Mouse (Mus musculus) small intestine, adult 2 months (tissue): Measurements from ENCODE around the gene Nsun4.

Experiments
- CTCF ChIP-seq: fragments of 200-500 bp; IDR thresholded peaks from 2 replicates; pipeline ENCODE4 v1.5.1; 2012; ENCODE audit warnings: low read depth, mild to moderate bottlenecking, control low read depth, inconsistent platforms, low read length, moderate library complexity, mixed read lengths; ENCODE audit not compliant: insufficient replicate concordance, insufficient read length; ENCODE audit errors: extremely low read depth
- POLR2A ChIP-seq: fragments of 200-500 bp; IDR thresholded peaks from 2 replicates; pipeline ENCODE4 v1.6.1; 2012; ENCODE audit warnings: low read depth, mild to moderate bottlenecking, control low read depth, inconsistent platforms, low read length, moderate library complexity

DNA sequence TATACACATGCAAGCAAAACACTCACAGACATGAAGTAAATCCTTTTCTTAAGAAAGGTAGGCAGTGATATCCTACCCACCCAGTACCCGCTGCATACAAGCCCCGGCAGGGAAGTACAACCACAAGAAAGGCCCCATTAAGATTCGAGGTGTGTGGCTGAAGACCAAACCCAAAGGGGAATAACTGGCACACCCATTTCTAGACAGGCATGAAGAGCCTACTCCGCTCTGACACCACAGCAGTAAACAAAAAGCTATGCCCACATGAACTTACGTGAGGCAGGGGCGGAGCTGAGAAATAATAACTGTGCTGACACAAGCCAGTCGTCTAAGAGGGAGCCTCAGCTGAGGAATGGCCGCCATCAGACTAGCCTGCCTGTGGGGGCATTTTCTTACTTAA is 43.5 kb downstream of the Nsun4 start:
- no peak for TF ChIP-seq POLR2A
- no peak for TF ChIP-seq CTCF
